Mouse (Mus musculus) liver, adult 2 months (tissue): Measurements from ENCODE around the gene Neb.

Source experiments
- CTCF ChIP-seq: fragments of 200-500 bp; IDR thresholded peaks from 2 replicates; pipeline ENCODE4 v1.5.1; 2011; ENCODE audit warnings: low read depth, low read length, control low read depth
- POLR2A ChIP-seq: fragments of 200-500 bp; IDR thresholded peaks from 2 replicates; pipeline ENCODE4 v1.6.1; 2011; ENCODE audit warnings: low read length, control low read depth; ENCODE audit not compliant: insufficient read depth; ENCODE audit errors: extremely low read depth

- TF ChIP-seq CTCF: no peak
- no peak for TF ChIP-seq POLR2A
These were observed 7.8 kb upstream of the Neb start for GRCm38 (mm10) chr2:52386037-52386436.
